Mouse (Mus musculus): Measurements from ENCODE around the gene Gm11639. TPM values are rescaled to one million over a fixed set of nuclear protein-coding genes. Genes with fewer than 3 reads are reported as not detected.

The Gm11639 gene
- polyA plus RNA-seq, 1 experiment from 2014 or later: 0.06 TPM

GRCm38 (mm10) chr11:104952349-104952748, 266.8 kb downstream of the Gm11639 start:
- TF ChIP-seq CTCF (IDR thresholded peaks at IDR 0.05; ENCODE audit: low read depth): no peak
- no peak for TF ChIP-seq EP300 (IDR thresholded peaks at IDR 0.05; ENCODE audit: low read depth)
- H3K9me3 ChIP-seq (ENCODE audit: low read length): no peaks in the 10 kb centered on the region
- H3K4me3 ChIP-seq (ENCODE audit: low read depth, low read length): no peak overlapping the region
- no peak overlapping the region for H3K4me2 ChIP-seq (ENCODE audit: low read depth, low read length)
- DNase-seq (no peak), ATAC-seq (no peak)
- no peak overlapping the region for H3K9ac ChIP-seq (replicated peaks)
- H3K36me3 ChIP-seq (replicated peaks; ENCODE audit: insufficient read depth, low read length): no peaks in the 10 kb centered on the region
- no peak overlapping the region for H3K27ac ChIP-seq (ENCODE audit: low read depth)
- no peaks in the 10 kb centered on the region for H3K27me3 ChIP-seq (ENCODE audit: insufficient read depth, low read length)
- 48% methylated on average over 4 of the region's 4 CpGs for WGBS (ENCODE audit: insufficient replicate concordance)
- H3K4me1 ChIP-seq (ENCODE audit: insufficient read depth): no peaks in the 10 kb centered on the region

DNA sequence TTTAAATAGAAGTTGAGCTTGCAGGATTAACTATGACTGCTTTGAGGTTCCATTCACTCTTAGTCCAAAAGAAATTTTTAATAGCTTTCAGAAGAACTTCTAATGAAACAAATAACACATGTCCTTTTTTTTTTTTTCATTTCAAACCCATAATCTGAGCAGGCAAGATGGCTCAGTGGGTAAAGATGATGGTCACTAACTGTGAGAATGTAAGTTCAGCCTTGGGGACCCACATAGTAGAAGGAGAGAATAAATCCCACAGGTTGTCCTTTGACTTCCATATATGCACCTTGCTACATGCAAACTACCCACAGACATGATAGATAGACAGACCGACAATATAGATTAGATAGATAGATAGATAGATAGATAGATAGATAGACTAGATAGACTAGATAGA, 282.4 kb downstream of the Gm11639 start:
- Histone ChIP-seq H3K27ac (ENCODE audit: low read depth) (no peak overlapping the region), H3K4me3 (ENCODE audit: low read depth, low read length) (no peak overlapping the region), H3K4me1 (ENCODE audit: insufficient read depth) (no peaks in the 10 kb centered on the region), H3K4me2 (ENCODE audit: low read depth, low read length) (no peak overlapping the region), H3K9me3 (ENCODE audit: low read length) (no peaks in the 10 kb centered on the region), H3K36me3 (replicated peaks; ENCODE audit: insufficient read depth, low read length) (no peaks in the 10 kb centered on the region), H3K27me3 (ENCODE audit: insufficient read depth, low read length) (no peaks in the 10 kb centered on the region), H3K9ac (replicated peaks) (no peak overlapping the region)
- 75% methylated on average over 1 of the region's 1 CpGs for WGBS (ENCODE audit: insufficient replicate concordance)
- TF ChIP-seq CTCF (IDR thresholded peaks at IDR 0.05; ENCODE audit: low read depth): no peak
- TF ChIP-seq EP300 (IDR thresholded peaks at IDR 0.05; ENCODE audit: low read depth): no peak
- no peak for DNase-seq
- no peak for ATAC-seq

DNA sequence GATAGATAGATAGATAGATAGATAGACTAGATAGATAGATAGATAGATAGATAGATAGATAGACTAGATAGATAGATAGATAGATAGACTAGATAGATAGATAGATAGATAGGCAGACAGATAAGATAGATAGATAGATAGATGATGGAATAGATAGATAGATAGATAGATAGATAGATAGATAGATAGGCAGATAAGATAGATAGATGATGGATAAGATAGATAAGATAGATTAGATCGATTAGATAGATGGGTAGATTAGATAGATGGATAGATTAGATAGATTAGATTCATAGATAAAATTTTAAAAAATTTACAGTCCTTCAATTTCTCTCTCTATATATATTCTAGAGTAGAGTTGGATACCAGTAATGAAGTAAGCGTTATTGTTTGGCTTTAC, 282.9 kb downstream of the Gm11639 start:
- WGBS (ENCODE audit: insufficient replicate concordance): 74% methylated on average over 2 of the region's 2 CpGs
- TF ChIP-seq CTCF (IDR thresholded peaks at IDR 0.05; ENCODE audit: low read depth) (no peak), EP300 (IDR thresholded peaks at IDR 0.05; ENCODE audit: low read depth) (no peak)
- ATAC-seq (no peak), DNase-seq (no peak)
- H3K9ac ChIP-seq (replicated peaks): no peak overlapping the region
- no peaks in the 10 kb centered on the region for H3K36me3 ChIP-seq (replicated peaks; ENCODE audit: insufficient read depth, low read length)
- H3K9me3 ChIP-seq (ENCODE audit: low read length): no peaks in the 10 kb centered on the region
- H3K27me3 ChIP-seq (ENCODE audit: insufficient read depth, low read length): no peaks in the 10 kb centered on the region
- no peak overlapping the region for H3K27ac ChIP-seq (ENCODE audit: low read depth)
- no peak overlapping the region for H3K4me3 ChIP-seq (ENCODE audit: low read depth, low read length)
- no peak overlapping the region for H3K4me2 ChIP-seq (ENCODE audit: low read depth, low read length)
- H3K4me1 ChIP-seq (ENCODE audit: insufficient read depth): no peaks in the 10 kb centered on the region

DNA sequence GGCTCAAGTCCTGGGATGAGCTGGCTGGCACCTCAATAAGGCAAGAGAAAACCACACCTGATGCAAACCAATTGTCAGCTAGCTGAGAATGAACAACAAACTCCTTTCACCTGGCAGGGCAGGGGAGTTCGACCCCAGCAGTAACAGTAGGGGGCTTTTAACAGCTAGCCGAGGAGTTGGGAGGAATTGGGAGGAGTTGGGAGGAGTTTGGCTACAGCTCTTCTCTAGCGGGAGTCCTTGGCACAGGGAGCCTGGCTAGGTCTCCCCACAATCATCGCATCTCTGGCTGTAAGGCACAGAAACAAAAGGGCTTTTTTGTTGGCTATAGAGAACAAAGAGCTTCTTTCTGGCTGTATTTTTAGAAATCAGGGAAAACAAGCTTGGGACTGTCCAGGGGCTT, 285.8 kb downstream of the Gm11639 start:
- DNase-seq: no peak
- no peaks in the 10 kb centered on the region for H3K27me3 ChIP-seq (ENCODE audit: insufficient read depth, low read length)
- no peak overlapping the region for H3K4me2 ChIP-seq (ENCODE audit: low read depth, low read length)
- ATAC-seq: no peak
- H3K36me3 ChIP-seq (replicated peaks; ENCODE audit: insufficient read depth, low read length): no peaks in the 10 kb centered on the region
- no peaks in the 10 kb centered on the region for H3K4me1 ChIP-seq (ENCODE audit: insufficient read depth)
- 27% methylated on average over 4 of the region's 4 CpGs for WGBS (ENCODE audit: insufficient replicate concordance)
- no peak overlapping the region for H3K4me3 ChIP-seq (ENCODE audit: low read depth, low read length)
- no peak for TF ChIP-seq EP300 (IDR thresholded peaks at IDR 0.05; ENCODE audit: low read depth)
- no peak overlapping the region for H3K9ac ChIP-seq (replicated peaks)
- no peaks in the 10 kb centered on the region for H3K9me3 ChIP-seq (ENCODE audit: low read length)
- no peak overlapping the region for H3K27ac ChIP-seq (ENCODE audit: low read depth)

DNA sequence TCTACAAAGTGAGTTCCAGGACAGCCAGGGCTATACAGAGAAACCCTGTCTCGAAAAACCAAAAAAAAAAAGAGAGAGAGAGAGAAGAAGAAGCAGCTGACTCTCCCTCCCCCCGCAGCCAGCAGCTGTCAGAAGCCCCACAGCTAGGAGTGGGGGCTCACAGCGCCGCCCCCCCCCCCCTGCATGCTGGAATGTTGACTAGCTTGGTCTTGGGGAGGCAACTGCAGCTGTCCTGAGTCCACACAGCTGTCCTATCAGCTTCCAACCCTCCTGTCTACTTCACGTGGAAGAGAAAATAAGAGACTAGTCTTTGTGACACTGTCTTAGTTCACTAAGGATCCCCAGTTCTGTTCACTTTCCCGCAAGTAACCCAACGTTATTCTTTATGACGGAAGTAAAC, 287.0 kb downstream of the Gm11639 start:
- ATAC-seq (no peak), DNase-seq (no peak)
- Histone ChIP-seq H3K27me3 (ENCODE audit: insufficient read depth, low read length) (no peaks in the 10 kb centered on the region), H3K9ac (replicated peaks) (no peak overlapping the region), H3K27ac (ENCODE audit: low read depth) (no peak overlapping the region), H3K4me1 (ENCODE audit: insufficient read depth) (no peaks in the 10 kb centered on the region), H3K4me3 (ENCODE audit: low read depth, low read length) (no peak overlapping the region), H3K9me3 (ENCODE audit: low read length) (no peaks in the 10 kb centered on the region), H3K36me3 (replicated peaks; ENCODE audit: insufficient read depth, low read length) (no peaks in the 10 kb centered on the region), H3K4me2 (ENCODE audit: low read depth, low read length) (no peak overlapping the region)
- TF ChIP-seq EP300 (IDR thresholded peaks at IDR 0.05; ENCODE audit: low read depth) (no peak), CTCF (IDR thresholded peaks at IDR 0.05; ENCODE audit: low read depth) (no peak)
- 66% methylated on average over 8 of the region's 8 CpGs for WGBS (ENCODE audit: insufficient replicate concordance)

DNA sequence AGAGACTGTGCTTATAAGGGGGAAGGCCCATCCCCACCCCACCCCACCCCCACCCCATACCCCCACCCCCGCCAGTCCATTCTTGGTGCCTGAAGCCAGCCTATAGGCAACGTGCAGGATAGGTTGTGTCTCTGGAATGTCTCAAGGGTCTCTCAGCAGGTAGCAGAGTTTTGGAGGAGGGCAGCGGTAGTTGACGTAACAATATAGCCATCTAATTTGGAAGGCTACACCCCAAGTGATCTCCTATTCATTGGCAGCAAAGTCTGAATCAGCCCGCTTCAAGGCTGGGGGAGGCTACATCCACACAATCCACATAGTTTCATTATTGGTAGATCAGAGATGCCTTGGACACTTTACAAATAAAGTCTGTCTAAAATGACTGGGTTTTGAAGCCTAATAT, 292.5 kb downstream of the Gm11639 start:
- Histone ChIP-seq H3K36me3 (replicated peaks; ENCODE audit: insufficient read depth, low read length) (no peaks in the 10 kb centered on the region), H3K4me2 (ENCODE audit: low read depth, low read length) (no peak overlapping the region), H3K27ac (ENCODE audit: low read depth) (no peak overlapping the region), H3K4me1 (ENCODE audit: insufficient read depth) (no peaks in the 10 kb centered on the region), H3K9me3 (ENCODE audit: low read length) (no peaks in the 10 kb centered on the region), H3K27me3 (ENCODE audit: insufficient read depth, low read length) (no peaks in the 10 kb centered on the region), H3K9ac (replicated peaks) (no peak overlapping the region), H3K4me3 (ENCODE audit: low read depth, low read length) (no peak overlapping the region)
- no peak for TF ChIP-seq EP300 (IDR thresholded peaks at IDR 0.05; ENCODE audit: low read depth)
- no peak for TF ChIP-seq CTCF (IDR thresholded peaks at IDR 0.05; ENCODE audit: low read depth)
- DNase-seq (no peak), ATAC-seq (no peak)
- 80% methylated on average over 5 of the region's 5 CpGs for WGBS (ENCODE audit: insufficient replicate concordance)

Data from liver, postnatal 0 days (tissue).